Mouse (Mus musculus): ENCODE results near the gene Ide.

The Ide gene

DNA sequence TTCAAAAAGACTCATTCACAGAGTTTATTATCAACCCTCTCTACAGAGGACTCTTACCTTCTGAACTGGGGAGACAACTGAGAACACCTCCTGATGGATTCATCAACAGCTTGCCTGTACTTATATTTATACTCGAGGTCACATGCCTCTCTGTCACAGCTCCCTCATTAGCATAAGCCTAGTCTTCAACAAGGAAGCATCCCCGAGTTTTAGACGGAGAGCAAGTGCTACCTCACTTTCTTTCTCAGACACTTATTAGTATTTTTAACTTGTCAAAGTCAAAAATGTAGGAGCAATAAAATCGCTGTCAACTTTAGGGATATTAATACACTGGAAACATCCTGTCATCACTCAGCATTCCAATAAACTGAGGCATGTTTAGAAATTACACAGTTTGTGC, at the start of gene Ide:
Gene Ide (minus strand): TSS at position 101 of the 400 bp plus-strand sequence.
- no peak for DNase-seq (ENCODE audit: low spot score)

GRCm38 (mm10) chr19:37386126-37386525, 48.5 kb upstream of the Ide start:
- DNase-seq (ENCODE audit: low spot score): no peak

DNA sequence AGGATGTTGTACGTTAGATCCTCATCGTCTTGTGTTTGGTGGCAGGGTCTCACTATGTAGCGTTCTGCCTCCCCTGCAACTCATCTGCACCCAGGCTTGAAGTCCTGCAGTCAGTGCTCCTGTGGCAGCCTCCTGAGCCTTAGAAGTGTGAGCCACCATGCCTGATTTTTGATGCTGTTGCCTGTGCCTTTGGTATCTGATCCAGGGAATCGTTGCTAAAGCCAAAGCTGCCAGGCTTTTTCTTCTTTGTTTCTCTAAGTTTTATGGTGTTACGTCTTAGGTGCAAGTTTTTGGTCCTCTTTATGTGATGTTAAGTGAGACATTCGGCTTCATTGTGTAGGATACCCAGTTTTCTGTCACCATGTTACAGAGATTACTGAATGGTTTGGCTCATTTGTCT, 41.2 kb upstream of the Ide start:
- DNase-seq (ENCODE audit: low spot score): no peak

- DNase-seq (ENCODE audit: low spot score): no peak
Measured at GRCm38 (mm10) chr19:37377404-37377990, 39.8 kb upstream of the Ide start.

DNA sequence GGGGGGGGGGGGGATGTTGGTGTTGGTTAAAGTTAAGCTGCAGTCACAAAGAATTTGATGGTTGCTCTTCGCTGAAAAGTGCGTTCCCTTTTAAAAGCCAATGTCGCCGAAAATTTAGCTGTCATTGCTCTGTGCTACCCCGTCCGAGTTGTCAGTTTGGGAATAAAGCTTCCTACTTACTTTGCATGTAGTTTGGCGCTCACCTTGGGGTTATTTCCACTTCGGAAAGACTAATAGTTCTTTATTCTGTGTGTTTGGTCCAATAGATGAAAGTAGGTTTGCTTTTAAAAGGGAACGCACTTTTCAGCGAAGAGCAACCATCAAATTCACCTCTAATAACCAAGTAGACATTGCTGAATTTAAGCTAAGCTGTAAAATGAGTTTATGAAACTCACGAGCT, 39.2 kb upstream of the Ide start:
- no peak for DNase-seq (ENCODE audit: low spot score)

DNA sequence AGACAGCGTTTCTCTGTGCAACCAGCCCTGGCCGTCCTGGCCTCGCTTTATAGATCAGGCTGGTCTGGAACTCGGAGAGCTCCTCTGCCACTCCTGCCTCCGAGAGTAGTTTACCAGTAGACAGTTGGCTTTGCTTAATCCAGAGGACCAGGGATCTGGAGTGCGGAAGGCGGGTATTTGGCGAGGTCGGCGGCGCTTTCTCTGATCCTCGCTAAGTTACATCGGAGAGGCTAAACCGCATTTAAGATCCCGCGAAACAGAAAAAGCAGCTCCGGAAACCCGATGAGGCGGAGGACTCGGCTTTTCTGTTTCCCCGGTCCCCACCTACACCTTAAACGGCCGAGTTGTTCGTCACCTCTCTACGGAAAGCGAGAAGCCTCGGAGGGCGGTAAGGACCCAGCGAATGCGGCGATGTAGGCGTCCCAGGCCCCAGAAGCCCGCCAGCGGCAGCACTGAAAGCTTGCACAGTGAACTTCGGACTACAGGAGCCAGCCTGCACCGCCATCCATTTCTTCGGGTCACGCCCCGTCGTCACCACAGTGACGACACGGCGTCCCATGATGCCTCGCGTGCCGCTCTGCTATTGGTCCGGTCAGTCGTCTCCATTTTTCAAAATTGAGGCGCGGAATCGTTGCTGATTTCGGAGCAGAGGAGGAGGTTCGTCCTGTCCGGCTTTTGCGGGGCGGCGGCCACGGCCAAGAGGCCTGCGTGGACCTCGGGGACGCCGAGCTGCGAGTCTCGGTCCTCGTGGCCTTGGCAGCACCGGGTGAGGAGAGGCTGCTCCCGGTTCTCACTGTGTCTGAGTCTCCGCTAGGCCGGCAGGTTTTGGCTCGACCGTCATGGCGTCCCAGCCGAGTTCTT, 38.3 kb upstream of the Ide start, which contains the start of gene Kif11:
Gene Kif11 (plus strand): TSS at position 649 of the 861 bp plus-strand sequence.
- DNase-seq (ENCODE audit: low spot score): peak; percentile 72

- DNase-seq (ENCODE audit: low spot score): no peak
Measured at GRCm38 (mm10) chr19:37374941-37375754, 37.5 kb upstream of the Ide start.

- DNase-seq (ENCODE audit: low spot score): no peak
Measured at GRCm38 (mm10) chr19:37370356-37370755, 32.7 kb upstream of the Ide start.

- DNase-seq (ENCODE audit: low spot score): no peak
Measured at GRCm38 (mm10) chr19:37369921-37370320, 32.3 kb upstream of the Ide start.

GRCm38 (mm10) chr19:37368990-37369389, 31.3 kb upstream of the Ide start:
- DNase-seq (ENCODE audit: low spot score): no peak

GRCm38 (mm10) chr19:37363128-37363939, 25.7 kb upstream of the Ide start:
- DNase-seq (ENCODE audit: low spot score): no peak

- DNase-seq (ENCODE audit: low spot score): no peak
Measured at GRCm38 (mm10) chr19:37362545-37362944, 24.9 kb upstream of the Ide start.

DNA sequence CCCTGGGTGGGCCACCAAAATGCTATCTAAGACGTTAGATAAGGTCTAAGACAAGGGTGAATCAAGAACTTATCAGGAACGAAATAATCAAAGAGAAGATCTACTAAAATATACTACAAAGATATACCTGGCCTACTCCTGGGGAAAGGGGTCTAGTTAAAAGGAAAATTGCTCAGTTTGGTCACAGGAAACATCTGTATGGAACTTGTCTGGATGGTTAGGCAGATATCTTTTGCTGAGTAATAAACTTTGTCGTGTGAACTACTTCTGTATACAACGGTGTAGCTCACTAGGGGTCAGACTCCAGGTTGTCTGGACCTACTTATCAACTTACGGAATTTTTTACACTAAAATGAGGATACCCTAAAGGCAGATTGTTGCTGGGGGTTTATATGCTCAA, 22.4 kb upstream of the Ide start:
- no peak for DNase-seq (ENCODE audit: low spot score)

DNA sequence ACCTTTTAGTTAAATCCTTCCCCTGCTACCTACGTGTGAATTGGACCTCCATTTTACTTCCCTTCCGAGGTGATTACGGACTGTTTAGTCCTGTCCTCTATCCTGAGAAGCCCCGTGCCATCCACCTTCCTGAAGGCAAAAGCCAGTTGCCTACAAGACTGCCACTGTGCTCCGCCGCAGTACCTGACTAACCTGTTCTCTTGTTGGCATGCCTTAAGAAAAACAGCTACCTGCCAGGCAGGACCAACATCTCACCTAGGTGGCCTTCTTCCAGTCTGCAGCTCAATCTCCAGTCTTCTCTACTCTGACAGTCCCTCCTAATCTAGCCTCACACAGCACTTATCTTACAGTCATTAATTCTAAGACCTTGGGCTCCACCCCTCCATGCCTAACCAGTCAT, 15.7 kb upstream of the Ide start:
- DNase-seq (ENCODE audit: low spot score): no peak

GRCm38 (mm10) chr19:37352756-37353155, 15.1 kb upstream of the Ide start:
- no peak for DNase-seq (ENCODE audit: low spot score)

DNA sequence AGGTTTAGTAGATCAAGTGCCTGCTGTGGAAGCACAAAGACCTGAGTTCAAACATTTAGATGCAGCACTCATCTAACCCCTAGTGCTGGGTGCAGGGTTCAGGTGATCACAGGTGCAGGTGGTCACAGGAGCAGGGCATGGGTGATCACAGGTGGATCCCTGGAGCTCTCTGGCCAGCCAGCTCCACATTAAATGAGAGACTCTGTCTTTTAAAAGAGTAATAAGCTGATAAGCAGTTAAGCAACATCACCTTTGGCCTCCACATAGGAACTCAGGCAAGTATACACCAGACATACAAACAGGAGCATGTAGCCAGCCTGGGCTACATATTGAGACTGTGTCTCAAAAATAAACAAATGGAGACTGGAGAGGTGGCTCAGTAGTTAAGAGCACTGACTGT, 11.3 kb upstream of the Ide start:
- no peak for DNase-seq (ENCODE audit: low spot score)

DNA sequence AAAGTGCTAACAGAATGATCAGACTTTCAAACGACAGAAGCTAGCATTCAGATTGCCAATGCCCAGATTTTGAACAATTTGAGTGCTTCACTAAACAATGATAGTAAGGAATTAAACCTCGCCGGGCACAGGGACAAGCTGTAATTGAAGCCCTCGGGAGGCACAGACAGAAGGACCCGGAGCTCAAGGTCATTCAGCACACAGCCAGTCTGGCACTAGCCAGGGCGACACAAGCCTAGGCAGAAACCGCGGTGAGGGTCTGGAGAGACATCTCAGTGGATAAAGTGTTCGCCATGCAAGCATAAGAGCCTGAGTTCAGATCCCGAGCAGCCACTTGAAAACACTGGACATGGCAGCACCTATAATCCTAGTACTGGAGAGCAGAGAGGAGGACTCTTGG, 10.7 kb upstream of the Ide start:
- DNase-seq (ENCODE audit: low spot score): no peak

DNA sequence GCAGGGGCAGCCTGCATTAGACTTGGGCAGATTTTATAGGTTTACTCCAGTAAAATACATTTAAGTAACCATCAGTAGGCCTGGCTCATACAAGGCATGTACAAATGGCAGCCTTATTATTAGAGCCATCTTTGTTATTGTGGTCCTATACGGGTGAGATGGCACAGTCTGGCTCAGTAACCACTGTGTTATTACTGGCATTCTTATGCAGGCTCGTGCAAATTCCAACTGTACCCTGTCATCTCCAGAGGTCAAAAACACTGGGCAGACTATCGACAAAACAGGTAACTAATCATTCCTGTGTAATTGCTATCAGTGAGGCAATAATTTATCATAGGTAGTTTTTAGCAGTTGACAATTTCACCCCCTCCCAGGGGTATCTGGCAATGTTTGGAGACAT, 8.6 kb upstream of the Ide start:
- no peak for DNase-seq (ENCODE audit: low spot score)

GRCm38 (mm10) chr19:37343899-37344298, 6.2 kb upstream of the Ide start:
- DNase-seq (ENCODE audit: low spot score): no peak

GRCm38 (mm10) chr19:37340931-37341330, 3.3 kb upstream of the Ide start:
- no peak for DNase-seq (ENCODE audit: low spot score)

DNA sequence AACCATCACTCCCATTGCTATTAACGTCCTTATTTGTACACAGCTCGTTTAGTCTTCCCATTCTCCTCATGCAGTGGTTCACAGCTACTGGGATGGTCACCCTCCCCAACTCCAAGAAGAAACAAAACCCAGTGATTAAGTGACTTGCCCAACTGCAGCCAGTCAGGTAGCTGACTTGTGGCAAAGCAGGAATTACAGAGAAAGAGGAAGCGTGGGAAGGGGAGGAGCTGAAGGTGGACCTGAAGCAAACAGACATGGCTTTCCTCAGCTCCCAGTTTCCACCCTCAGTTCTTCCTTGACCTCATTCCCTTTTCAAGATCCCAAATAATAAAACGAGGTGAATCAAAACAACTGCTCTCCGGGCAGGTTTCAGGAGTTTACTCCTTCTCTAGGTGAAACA, 2.8 kb upstream of the Ide start:
- no peak for DNase-seq (ENCODE audit: low spot score)

DNA sequence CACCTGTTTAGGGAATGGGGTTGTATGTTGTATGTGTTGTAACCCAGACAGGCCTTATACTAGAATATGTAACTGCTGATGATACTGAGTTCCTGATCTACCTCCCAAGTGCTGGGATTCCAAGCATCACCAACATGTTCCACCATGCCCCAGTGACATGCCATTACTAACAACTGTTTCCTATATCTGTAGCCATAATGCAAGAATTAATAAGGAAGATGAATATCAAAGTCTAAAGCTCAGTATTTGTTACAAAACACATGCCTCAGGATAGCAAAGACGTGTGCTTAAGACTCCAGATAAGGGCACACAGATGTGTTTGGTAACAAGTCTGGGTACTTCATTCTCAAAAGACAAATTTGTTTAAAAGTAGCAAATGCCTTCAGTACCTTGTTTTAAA, 2.3 kb downstream of the Ide start:
- DNase-seq (ENCODE audit: low spot score): no peak

Measured in urinary bladder, postnatal 10 days (tissue).